Mouse (Mus musculus) embryonic facial prominence, embryonic 11.5 days (tissue): ENCODE data around the gene Tbx6. TPM values are rescaled to one million over a fixed set of nuclear protein-coding genes. Genes with fewer than 3 reads are reported as not detected.

ENCODE experiments used
- ATAC-seq: fragments of 200-750 bp; cut with Nextera tagmentation; replicated peaks from 2 replicates; pipeline ENCODE4 v1.8.0; 2017; ENCODE audit warnings: low read depth; ENCODE audit not compliant: insufficient number of reproducible peaks, low FRiP score, low TSS enrichment
- DNase-seq: peaks from one replicate; pipeline ENCODE4 v3.0.0-alpha.2; 2015; ENCODE audit warnings: low spot score
- H3K27ac ChIP-seq: fragments of 300-500 bp; sonication (generic); replicated peaks from 2 replicates; pipeline ENCODE4 v1.5.1; 2014; ENCODE audit warnings: mild to moderate bottlenecking, low read depth, low read length, control low read depth
- H3K27me3 ChIP-seq: fragments of 300-500 bp; sonication (generic); 2 replicates; pipeline ENCODE4 v1.6.1; 2014; ENCODE audit warnings: mild to moderate bottlenecking, low read length, moderate library complexity, mixed read lengths; ENCODE audit not compliant: control insufficient read depth, insufficient read depth
- H3K36me3 ChIP-seq: fragments of 300-500 bp; sonication (generic); replicated peaks from 2 replicates; pipeline ENCODE4 v1.6.1; 2014; ENCODE audit warnings: low read depth, mild to moderate bottlenecking, low read length, moderate library complexity, mixed read lengths; ENCODE audit not compliant: control insufficient read depth, insufficient read depth
- H3K4me1 ChIP-seq: fragments of 300-500 bp; sonication (generic); 2 replicates; pipeline ENCODE4 v1.6.1; 2014; ENCODE audit warnings: low read length, mixed read lengths; ENCODE audit not compliant: control insufficient read depth, insufficient read depth
- H3K4me2 ChIP-seq: fragments of 300-500 bp; sonication (generic); 2 replicates; pipeline ENCODE4 v1.6.1; 2014; ENCODE audit warnings: low read depth, mild to moderate bottlenecking, control low read depth, low read length, moderate library complexity
- H3K4me3 ChIP-seq: fragments of 300-500 bp; sonication (generic); 2 replicates; pipeline ENCODE4 v1.5.1; 2014; ENCODE audit warnings: low read depth, low read length, control low read depth
- H3K9ac ChIP-seq: fragments of 300-500 bp; sonication (generic); replicated peaks from 2 replicates; pipeline ENCODE4 v1.6.1; 2014; ENCODE audit warnings: mild to moderate bottlenecking, control low read depth, low read length
- H3K9me3 ChIP-seq: fragments of 300-500 bp; sonication (generic); replicated peaks from 2 replicates; pipeline ENCODE4 v1.6.1; 2016; ENCODE audit warnings: mild to moderate bottlenecking, low read length, inconsistent platforms, mixed read lengths; ENCODE audit not compliant: control insufficient read depth
- WGBS: fragments of 180-500 bp; shearing (Covaris S2); extraction: QIAGEN DNeasy Blood & Tissue Kit; methylation state at CpG from one replicate; pipeline ENCODE4 v1.1.7; 2014; 5-methylcytosine and 5-hydroxymethylcytosine counted together
- polyA plus RNA-seq: library from polyadenylated mRNA; unstranded; fragments of >200 nt; fragmentation: Nextera tagmentation; extraction: Ambion mirVana; gene quantifications from 2 replicates; pipeline ENCODE4 v1.2.1, GENCODE M21; 2014

Gene Tbx6
- polyA plus RNA-seq, 1 experiment from 2014 or later, result 0.27 TPM

DNA sequence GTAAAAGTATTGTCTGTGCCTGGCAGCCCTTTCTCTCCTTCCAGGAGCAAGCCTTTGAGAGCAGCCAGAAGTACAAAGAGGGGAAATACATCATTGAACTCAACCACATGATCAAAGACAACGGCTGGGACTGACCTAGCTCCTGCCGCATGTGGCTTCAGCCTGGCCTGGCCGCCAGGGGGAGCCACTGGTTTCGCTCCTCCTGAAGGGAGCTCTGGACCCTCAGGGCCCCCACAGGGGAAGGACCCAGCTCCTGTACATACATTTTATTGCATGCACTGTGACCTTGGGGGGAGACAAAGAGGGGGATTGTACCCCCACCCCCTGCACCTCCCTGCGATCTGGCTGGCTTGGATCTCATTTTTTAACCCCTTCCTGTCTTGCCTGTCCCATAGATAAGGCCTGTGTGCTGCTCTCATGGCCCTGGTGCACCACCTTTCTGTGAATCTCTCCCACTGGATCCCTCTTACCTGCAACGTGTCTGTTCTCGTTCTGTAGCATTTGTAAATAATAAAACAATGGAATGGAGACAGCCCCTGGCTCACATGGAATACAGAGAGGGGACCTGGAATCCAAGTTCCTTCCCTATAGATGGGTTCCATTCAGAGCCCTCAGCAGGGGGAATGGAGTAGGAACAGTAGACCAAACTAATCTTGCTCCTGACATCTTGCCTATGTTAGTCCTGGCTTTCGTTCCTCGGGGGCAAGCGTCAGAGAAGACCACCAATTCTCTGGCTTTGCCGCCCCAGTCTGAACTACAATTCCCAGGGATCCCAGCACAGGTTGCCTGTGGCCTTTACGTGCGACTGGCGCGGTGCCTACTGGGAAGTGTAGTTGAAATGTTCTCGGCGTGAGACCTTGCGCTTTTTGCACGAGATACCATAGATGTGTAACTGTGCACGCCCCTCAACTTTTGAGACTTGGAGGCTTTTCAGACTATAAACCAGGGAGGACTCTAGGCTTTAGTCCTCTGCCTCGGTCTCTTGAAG is 1.0 kb upstream of the Tbx6 start:
- ATAC-seq, result peak; percentile 71
- peak overlapping the region; percentile 79 for H3K4me2 ChIP-seq
- H3K4me3 ChIP-seq, result peak overlapping the region; percentile 34
- no peak overlapping the region for H3K27ac ChIP-seq
- H3K9ac ChIP-seq, result peak overlapping the region; percentile 58
- WGBS, result 2% methylated on average over 21 of the region's 21 CpGs
- H3K36me3 ChIP-seq, result peaks cover 5% of the 10 kb centered on the region
- H3K4me1 ChIP-seq, result peaks cover 7% of the 10 kb centered on the region
- H3K27me3 ChIP-seq, result no peaks in the 10 kb centered on the region
- DNase-seq, result peak; percentile 94
- H3K9me3 ChIP-seq, result no peaks in the 10 kb centered on the region

DNA sequence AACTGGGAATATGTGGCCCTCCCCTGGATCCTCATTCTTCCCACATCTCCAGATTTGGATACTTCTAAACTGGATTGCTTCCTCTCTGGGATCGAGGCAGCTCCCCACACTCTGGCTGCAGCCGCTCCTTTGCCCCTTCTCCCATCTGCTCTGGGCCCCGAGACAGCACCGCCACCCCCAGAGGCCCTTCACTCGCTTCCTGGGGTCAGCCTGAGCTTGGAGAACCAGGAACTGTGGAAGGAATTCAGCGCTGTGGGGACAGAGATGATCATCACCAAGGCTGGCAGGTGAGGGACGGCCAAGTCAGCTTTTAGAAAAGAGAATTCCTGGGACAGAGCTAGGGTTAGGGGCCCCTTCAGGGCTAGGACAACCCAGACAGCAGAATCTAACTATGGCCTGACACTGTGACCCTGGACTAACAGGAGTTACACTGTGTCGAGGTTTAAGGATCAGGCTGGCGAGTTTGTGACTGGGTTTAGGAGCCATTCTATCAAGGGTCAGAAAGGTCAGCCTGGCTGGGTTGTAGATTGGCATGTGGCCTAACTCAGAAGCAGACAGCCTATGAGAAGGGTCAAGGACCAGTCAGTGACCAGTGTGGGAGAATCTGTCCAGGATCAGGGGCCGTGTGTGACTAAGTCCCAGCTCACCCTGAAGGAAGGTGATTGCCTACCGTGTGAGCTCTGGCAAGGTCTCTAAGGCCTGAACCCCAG is 533 bp downstream of the Tbx6 start:
- Histone ChIP-seq H3K9me3 (no peaks in the 10 kb centered on the region), H3K4me1 (peaks cover 7% of the 10 kb centered on the region), H3K4me2 (peak overlapping the region; percentile 79; the same call in 1 of the 2 replicates), H3K27me3 (no peaks in the 10 kb centered on the region), H3K4me3 (peak overlapping the region; percentile 3; the same call in 1 of the 2 replicates), H3K9ac (no peak overlapping the region; the same call in none of the 2 replicates), H3K27ac (no peak overlapping the region), H3K36me3 (peaks cover 6% of the 10 kb centered on the region)
- no peak for ATAC-seq
- 36% methylated on average over 11 of the region's 11 CpGs for WGBS
- no peak for DNase-seq

DNA sequence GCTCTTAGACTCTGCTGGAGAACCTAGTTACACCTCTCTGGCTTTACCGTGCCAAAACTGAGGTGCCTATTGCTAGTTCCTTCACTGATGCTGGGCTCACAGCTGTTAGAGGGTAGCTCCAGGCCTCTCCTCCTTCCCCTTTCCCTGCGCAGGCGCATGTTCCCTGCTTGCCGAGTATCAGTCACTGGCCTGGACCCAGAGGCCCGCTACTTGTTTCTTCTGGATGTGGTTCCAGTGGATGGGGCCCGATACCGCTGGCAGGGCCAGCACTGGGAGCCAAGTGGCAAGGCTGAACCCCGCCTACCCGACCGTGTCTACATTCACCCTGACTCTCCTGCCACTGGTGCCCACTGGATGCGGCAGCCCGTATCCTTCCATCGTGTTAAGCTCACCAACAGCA is 1.4 kb downstream of the Tbx6 start:
- H3K9ac ChIP-seq, result no peak overlapping the region
- no peaks in the 10 kb centered on the region for H3K9me3 ChIP-seq
- H3K4me1 ChIP-seq, result peaks cover 4% of the 10 kb centered on the region
- peaks cover 14% of the 10 kb centered on the region for H3K36me3 ChIP-seq
- H3K27ac ChIP-seq, result no peak overlapping the region
- H3K4me3 ChIP-seq, result no peak overlapping the region; the same call in 1 of the 2 replicates
- H3K4me2 ChIP-seq, result no peak overlapping the region
- ATAC-seq (no peak), DNase-seq (no peak)
- H3K27me3 ChIP-seq, result no peaks in the 10 kb centered on the region
- WGBS, result 86% methylated on average over 13 of the region's 13 CpGs

DNA sequence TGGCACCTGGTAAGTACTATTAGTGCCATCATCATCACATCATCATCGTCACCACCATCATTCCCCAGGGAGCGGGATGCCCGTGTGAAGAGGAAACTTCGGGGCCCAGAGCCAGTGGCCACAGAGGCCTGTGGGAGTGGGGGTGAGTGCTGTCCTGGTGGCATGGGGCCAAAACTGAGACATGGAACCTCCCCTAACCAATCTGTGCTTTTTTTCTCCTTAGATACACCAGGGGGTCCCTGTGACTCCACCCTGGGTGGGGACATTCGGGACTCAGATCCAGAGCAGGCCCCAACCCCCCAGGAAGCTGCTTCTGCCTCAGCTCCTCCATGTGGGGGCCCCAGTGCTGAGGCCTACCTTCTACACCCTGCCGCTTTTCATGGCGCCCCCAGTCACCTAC is 3.2 kb downstream of the Tbx6 start:
- 90% methylated on average over 7 of the region's 7 CpGs for WGBS
- H3K9ac ChIP-seq, result no peak overlapping the region
- peaks cover 23% of the 10 kb centered on the region for H3K36me3 ChIP-seq
- H3K27ac ChIP-seq, result no peak overlapping the region
- DNase-seq (no peak), ATAC-seq (no peak)
- peaks cover 4% of the 10 kb centered on the region for H3K4me1 ChIP-seq
- no peak overlapping the region for H3K4me3 ChIP-seq
- H3K27me3 ChIP-seq, result no peaks in the 10 kb centered on the region
- H3K4me2 ChIP-seq, result no peak overlapping the region
- H3K9me3 ChIP-seq, result no peaks in the 10 kb centered on the region

DNA sequence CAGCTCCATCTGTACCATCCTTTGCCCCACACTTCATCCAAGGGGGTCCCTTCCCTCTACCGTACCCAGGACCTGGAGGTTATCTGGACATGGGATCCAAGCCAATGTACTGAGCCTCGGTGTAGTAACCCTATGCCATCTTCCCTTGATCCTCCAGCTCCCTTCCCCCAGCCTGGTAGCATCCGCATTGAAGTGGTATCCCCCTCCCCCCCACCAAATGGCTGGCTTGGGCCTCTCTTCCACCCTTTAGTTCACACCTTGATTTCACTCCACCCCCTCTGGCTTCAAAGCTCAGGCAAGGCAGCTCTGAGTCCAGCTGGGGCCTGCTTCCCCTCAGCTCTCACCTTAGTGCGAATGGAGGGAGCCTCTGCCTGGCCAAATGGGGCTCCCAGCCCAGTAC is 3.8 kb downstream of the Tbx6 start:
- peaks cover 29% of the 10 kb centered on the region for H3K36me3 ChIP-seq

DNA sequence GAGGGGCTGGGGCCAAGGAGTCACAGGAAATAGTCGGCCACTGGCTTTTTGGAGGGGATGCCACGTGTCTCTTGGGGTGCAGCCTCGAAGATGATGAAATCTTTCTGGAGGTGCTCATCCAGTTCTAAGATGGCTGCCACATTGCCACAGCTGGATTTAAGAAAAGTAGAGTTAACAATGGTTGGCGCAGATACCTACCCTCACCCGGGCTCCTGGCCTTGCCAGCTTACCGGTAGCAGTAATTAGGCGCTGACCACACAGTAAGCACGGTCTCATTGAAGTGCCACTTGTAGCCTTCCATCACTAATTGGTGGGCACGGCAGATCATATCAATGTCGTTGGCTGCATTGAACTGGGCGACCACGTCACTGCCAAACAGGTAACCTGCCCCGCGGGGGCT is 4.9 kb downstream of the Tbx6 start:
- H3K36me3 ChIP-seq, result peaks cover 29% of the 10 kb centered on the region

More for the DNA sequence above, 3.8 kb downstream of the Tbx6 start:
- Histone ChIP-seq H3K4me3 (no peak overlapping the region), H3K27ac (no peak overlapping the region), H3K9me3 (no peaks in the 10 kb centered on the region), H3K9ac (no peak overlapping the region), H3K4me2 (no peak overlapping the region), H3K27me3 (no peaks in the 10 kb centered on the region), H3K4me1 (peaks cover 4% of the 10 kb centered on the region)
- 78% methylated on average over 4 of the region's 4 CpGs for WGBS
- DNase-seq (no peak), ATAC-seq (no peak)

DNA sequence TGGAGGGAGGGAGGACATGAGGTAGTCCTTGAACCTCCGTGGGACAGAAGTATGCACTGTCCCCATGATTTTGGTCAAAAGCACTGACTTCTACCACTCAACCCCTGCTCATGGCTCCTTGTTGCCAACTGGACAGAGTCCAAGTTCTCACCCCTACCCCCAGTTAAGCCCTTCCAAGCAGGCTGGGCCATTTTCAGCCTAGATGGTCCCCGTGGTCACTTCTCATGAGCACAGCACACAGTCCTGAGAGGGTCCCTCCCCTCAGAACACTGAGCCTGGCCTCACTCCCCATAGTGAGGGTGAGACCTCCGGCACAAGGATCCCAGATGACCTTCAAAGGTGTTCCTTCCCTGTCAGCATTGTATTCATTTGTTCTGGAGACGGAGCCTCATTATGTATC is 7.9 kb downstream of the Tbx6 start:
- H3K4me3 ChIP-seq, result no peak overlapping the region
- peaks cover 29% of the 10 kb centered on the region for H3K36me3 ChIP-seq
- no peaks in the 10 kb centered on the region for H3K27me3 ChIP-seq
- H3K9me3 ChIP-seq, result no peaks in the 10 kb centered on the region
- DNase-seq, result no peak
- H3K9ac ChIP-seq, result no peak overlapping the region
- H3K4me1 ChIP-seq, result no peaks in the 10 kb centered on the region; the same call in 1 of the 2 replicates
- 94% methylated on average over 4 of the region's 4 CpGs for WGBS
- no peak for ATAC-seq
- H3K27ac ChIP-seq, result no peak overlapping the region
- no peak overlapping the region for H3K4me2 ChIP-seq

More for the DNA sequence above, 4.9 kb downstream of the Tbx6 start:
- 91% methylated on average over 14 of the region's 14 CpGs for WGBS
- no peak overlapping the region for H3K9ac ChIP-seq
- no peak for DNase-seq
- peaks cover 1% of the 10 kb centered on the region for H3K4me1 ChIP-seq
- H3K4me2 ChIP-seq, result no peak overlapping the region
- no peaks in the 10 kb centered on the region for H3K27me3 ChIP-seq
- no peak overlapping the region for H3K27ac ChIP-seq
- H3K4me3 ChIP-seq, result no peak overlapping the region
- no peak for ATAC-seq
- H3K9me3 ChIP-seq, result no peaks in the 10 kb centered on the region
